Mouse (Mus musculus) frontal cortex, postnatal 36 days (tissue): ENCODE data around the gene Grip2.

Experiments used
- DNase-seq, 2 experiments: peaks; one replicate each; pipeline ENCODE4 v3.0.0; 2022; ENCODE audit warnings: low spot score in 2 of 2

Gene Grip2

GRCm38 (mm10) chr6:91732138-91732537 is 94.9 kb downstream of the Grip2 start:
- no peak for DNase-seq

- DNase-seq = peak; percentile 51 to 62
Measured at GRCm38 (mm10) chr6:91729677-91730127, 97.3 kb downstream of the Grip2 start.

GRCm38 (mm10) chr6:91728939-91729619 is 98.0 kb downstream of the Grip2 start:
- DNase-seq = no peak

DNA sequence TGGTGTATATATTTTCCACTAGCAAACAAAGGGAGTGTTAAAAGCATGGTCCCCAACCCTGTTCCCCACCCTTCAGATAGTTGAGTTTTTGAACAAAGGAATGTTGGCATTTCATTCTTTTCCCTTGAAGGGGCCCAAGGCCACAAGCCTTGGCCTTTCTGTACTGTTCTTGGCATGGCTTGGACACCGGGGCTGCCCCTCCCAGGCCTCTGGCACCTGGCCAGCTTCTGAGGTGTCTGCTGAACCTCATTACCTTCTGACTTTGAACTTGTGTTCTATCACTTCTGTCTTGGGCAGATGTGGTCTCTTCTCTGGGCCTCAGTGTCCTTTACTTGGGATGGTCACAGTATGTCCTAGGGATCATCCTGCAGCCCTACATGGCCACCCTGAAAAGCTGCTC is 99.7 kb downstream of the Grip2 start:
- DNase-seq = no peak

- no peak for DNase-seq
Measured at GRCm38 (mm10) chr6:91721215-91721701, 105.8 kb downstream of the Grip2 start.

GRCm38 (mm10) chr6:91720588-91721214 is 106.3 kb downstream of the Grip2 start:
- DNase-seq = no peak

GRCm38 (mm10) chr6:91719865-91720533 is 107.1 kb downstream of the Grip2 start:
- DNase-seq = peak; percentile 62 to 67

DNA sequence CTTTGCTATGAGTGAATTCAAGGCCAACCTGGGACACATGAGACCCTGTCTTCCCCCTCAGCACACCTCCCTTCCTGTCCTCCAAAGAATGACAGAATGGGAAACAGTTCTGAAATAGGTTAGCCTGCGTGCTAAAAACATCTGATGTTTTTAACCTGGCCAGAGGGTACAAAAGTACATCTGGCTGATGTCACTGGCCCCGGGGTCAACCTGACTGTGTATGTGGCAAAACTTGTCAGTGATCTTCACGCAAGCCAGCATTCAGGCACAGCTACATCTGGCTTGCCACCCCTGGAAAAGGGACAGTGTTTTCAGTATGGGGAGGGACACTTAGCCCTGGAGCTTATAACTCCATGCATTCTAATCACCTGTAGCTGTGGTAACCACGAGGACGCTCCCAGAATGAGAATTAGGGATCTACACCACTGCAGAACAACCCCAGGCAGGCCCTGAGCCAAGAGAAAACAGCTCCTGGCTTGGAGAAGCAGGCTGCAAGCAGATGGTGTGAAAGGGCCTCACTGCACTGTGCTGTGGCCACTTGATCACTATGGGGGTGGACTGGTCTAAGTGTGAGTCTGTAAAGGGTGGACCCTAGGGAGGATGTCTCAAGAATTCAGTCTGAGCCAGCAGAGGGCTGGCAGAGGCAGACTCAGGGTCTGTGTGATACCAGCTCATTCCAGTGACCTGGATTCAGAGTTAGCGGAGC is 107.9 kb downstream of the Grip2 start:
- DNase-seq = peak; percentile 64 to 83

DNA sequence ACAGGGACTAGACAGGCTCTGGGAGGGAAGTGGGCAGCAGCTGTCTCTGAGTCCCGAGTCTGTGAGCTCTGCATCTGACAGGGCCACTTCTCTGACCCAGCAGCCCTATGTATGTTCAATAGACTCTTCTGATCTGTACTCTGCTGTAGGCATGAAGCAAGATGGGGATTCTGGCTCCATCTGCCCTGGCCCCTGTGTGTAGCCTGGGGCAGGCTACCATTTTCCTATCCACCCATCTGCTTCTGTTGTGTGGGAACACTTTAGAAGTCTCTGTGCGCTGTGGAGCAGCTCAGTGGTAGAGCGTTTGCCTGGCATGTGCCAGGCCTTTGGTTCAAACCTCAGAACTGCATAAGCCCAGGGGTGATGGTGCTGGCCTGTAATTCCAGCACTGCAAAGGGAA is 108.4 kb downstream of the Grip2 start:
- no peak for DNase-seq

- DNase-seq = no peak
Measured at GRCm38 (mm10) chr6:91718067-91718466, 109.0 kb downstream of the Grip2 start.

DNA sequence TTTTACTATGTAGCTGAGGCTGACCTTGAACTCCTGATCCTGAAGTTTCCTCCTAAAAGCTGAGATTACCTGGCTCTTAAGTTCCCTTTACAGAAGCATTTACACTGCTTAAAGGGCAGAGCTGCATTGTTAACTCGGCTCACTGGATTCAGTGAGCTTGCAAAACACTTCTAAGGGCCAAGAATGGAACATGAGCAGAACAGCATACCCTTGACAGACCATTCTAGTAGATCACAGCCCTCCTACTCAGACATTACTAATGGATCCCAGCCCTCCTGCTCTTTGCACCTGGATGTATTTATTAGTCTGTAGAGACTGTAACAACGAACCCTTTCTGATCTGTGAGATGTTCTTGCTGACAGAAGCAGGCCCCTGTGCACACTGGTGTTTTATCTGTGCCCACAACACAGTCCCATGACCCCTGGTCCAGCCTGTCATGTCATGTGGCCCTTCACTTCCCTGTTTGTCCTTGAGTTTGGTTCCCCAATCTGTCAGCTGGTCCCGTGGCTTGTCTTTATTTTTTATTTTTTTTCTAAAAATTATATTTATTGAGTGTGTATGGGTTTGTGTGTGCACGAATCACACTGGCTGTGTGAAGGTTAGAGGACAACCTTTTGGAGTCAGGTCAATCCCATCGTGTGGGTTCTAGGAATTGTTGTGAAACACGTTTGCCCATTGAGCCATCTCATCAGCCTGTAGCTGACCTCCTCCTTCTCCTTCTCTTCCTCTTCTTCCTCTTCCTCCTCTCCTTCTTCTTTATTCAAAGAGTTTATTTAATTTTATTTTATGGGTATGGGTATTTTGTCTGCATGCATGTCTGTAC is 110.9 kb downstream of the Grip2 start:
- no peak for DNase-seq

GRCm38 (mm10) chr6:91715023-91715422 is 112.0 kb downstream of the Grip2 start:
- no peak for DNase-seq

- no peak for DNase-seq
Measured at GRCm38 (mm10) chr6:91713370-91713896, 113.6 kb downstream of the Grip2 start.

DNA sequence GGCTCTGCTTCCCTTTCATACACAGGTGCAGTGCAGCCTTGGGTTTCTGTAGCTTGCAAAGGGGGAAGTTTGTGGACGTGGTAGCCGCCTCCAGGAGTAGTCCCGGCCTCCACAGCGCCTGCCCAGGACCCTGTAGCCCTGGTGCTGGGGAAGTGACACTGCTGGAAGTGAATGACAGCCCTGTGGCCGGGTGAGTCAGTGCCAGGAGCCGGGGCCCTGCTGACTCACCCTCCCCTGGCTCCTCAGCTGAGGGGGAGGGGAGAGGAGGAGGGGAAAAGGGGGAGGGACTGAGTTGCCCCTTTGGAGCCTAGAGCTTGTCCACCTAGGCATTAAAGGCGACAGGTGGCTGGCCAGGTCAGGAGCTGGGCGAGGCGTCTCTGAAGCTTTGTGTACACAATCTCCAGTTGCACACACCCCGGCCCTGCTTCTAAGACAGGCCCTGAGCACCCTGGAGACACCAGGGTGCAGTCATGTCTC is 114.2 kb downstream of the Grip2 start:
- DNase-seq = peak in 1 of 2 experiments; percentile 45

GRCm38 (mm10) chr6:91712097-91712854 is 114.8 kb downstream of the Grip2 start:
- DNase-seq = no peak
